Mouse (Mus musculus): ENCODE results near the gene Gm5617. TPM values are rescaled to one million over a fixed set of nuclear protein-coding genes. Genes with fewer than 3 reads are reported as not detected.
"Not testable (repeated sequence)": the region's sequence is repeated elsewhere in the genome, so short reads cannot be mapped to it uniquely, and the experiment has no call there.

Gene Gm5617
- 33.4 and 33.8 TPM in 2 replicates for polyA plus RNA-seq (2016; fragmentation: Nextera tagmentation; extraction: Ambion mirVana)

GRCm38 (mm10) chr9:48494817-48495547 is at the start of gene Gm5617, which contains the start of gene Rbm7:
Gm5617 (plus strand) TSS chr9:48495442.
Rbm7 (minus strand) TSS chr9:48495299.
- Histone ChIP-seq H3K4me1 (replicated peaks) (peaks cover 20% of the 10 kb centered on the region), H3K27ac (ENCODE audit: poor library complexity, severe bottlenecking) (peak within 1 kb of the TSS; percentile 91), H3K27me3 (replicated peaks) (0 out of 2 replicates have a peak, but pooled peaks cover 12% of the 10 kb centered on the region), H3K9me3 (replicated peaks) (no peaks in the 10 kb centered on the region), H3K9ac (peak within 1 kb of the TSS; percentile 96), H3K4me3 (peak within 1 kb of the TSS; percentile 97), H3K36me3 (peaks cover 27% of the 10 kb centered on the region), H3K4me2 (peak within 1 kb of the TSS; percentile 83)
- peak; percentile 100 for ATAC-seq (ENCODE audit: insufficient number of reproducible peaks, low FRiP score)
- 0% methylated on average over 72 of the region's 72 CpGs for WGBS

- H3K4me2 ChIP-seq: no peak overlapping the region
- 30% methylated on average over 5 of the region's 5 CpGs for WGBS
- no peaks in the 10 kb centered on the region for H3K27me3 ChIP-seq (replicated peaks)
- no peaks in the 10 kb centered on the region for H3K36me3 ChIP-seq
- no peak overlapping the region for H3K9ac ChIP-seq
- H3K4me3 ChIP-seq: no peak overlapping the region
- H3K9me3 ChIP-seq (replicated peaks): no peaks in the 10 kb centered on the region
- no peak overlapping the region for H3K27ac ChIP-seq (ENCODE audit: poor library complexity, severe bottlenecking)
- no peak for ATAC-seq (ENCODE audit: insufficient number of reproducible peaks, low FRiP score)
- H3K4me1 ChIP-seq (replicated peaks): no peaks in the 10 kb centered on the region
Measured at GRCm38 (mm10) chr9:48447783-48448209, 47.4 kb upstream of the Gm5617 start.

- no peaks in the 10 kb centered on the region for H3K9me3 ChIP-seq (replicated peaks)
- H3K4me3 ChIP-seq: no peak overlapping the region
- ATAC-seq (ENCODE audit: insufficient number of reproducible peaks, low FRiP score): no peak
- H3K9ac ChIP-seq: no peak overlapping the region
- H3K4me2 ChIP-seq: no peak overlapping the region
- H3K27ac ChIP-seq (ENCODE audit: poor library complexity, severe bottlenecking): no peak overlapping the region
- no peaks in the 10 kb centered on the region for H3K4me1 ChIP-seq (replicated peaks)
- no peaks in the 10 kb centered on the region for H3K36me3 ChIP-seq
- 84% methylated on average over 17 of the region's 17 CpGs for WGBS
- H3K27me3 ChIP-seq (replicated peaks): no peaks in the 10 kb centered on the region
Measured at GRCm38 (mm10) chr9:48450066-48450465, 45.2 kb upstream of the Gm5617 start.

GRCm38 (mm10) chr9:48455961-48456360 is 39.3 kb upstream of the Gm5617 start:
- no peak overlapping the region for H3K4me2 ChIP-seq
- no peak overlapping the region for H3K4me3 ChIP-seq
- no peak overlapping the region for H3K9ac ChIP-seq
- no peak overlapping the region for H3K27ac ChIP-seq (ENCODE audit: poor library complexity, severe bottlenecking)
- 81% methylated on average over 3 of the region's 3 CpGs for WGBS
- H3K9me3 ChIP-seq (replicated peaks): no peaks in the 10 kb centered on the region
- H3K27me3 ChIP-seq (replicated peaks): no peaks in the 10 kb centered on the region
- H3K36me3 ChIP-seq: no peaks in the 10 kb centered on the region
- ATAC-seq (ENCODE audit: insufficient number of reproducible peaks, low FRiP score): peak; percentile 22; the same call in 1 of the 2 replicates
- H3K4me1 ChIP-seq (replicated peaks): no peaks in the 10 kb centered on the region

- ATAC-seq (ENCODE audit: insufficient number of reproducible peaks, low FRiP score): no peak
- Histone ChIP-seq H3K4me2 (no peak overlapping the region), H3K4me3 (no peak overlapping the region), H3K4me1 (replicated peaks) (no peaks in the 10 kb centered on the region), H3K9me3 (replicated peaks) (no peaks in the 10 kb centered on the region), H3K36me3 (no peaks in the 10 kb centered on the region), H3K27ac (ENCODE audit: poor library complexity, severe bottlenecking) (no peak overlapping the region), H3K27me3 (replicated peaks) (no peaks in the 10 kb centered on the region), H3K9ac (no peak overlapping the region)
- WGBS: 56% methylated on average over 3 of the region's 3 CpGs
Measured at GRCm38 (mm10) chr9:48458879-48459278, 36.4 kb upstream of the Gm5617 start.

- no peak for ATAC-seq (ENCODE audit: insufficient number of reproducible peaks, low FRiP score)
- Histone ChIP-seq H3K27me3 (replicated peaks) (no peaks in the 10 kb centered on the region), H3K27ac (ENCODE audit: poor library complexity, severe bottlenecking) (no peak overlapping the region), H3K4me1 (replicated peaks) (no peaks in the 10 kb centered on the region), H3K9ac (no peak overlapping the region), H3K36me3 (no peaks in the 10 kb centered on the region), H3K9me3 (replicated peaks) (no peaks in the 10 kb centered on the region), H3K4me2 (no peak overlapping the region), H3K4me3 (no peak overlapping the region)
- WGBS: 87% methylated on average over 5 of the region's 5 CpGs
Measured at GRCm38 (mm10) chr9:48459391-48459790, 35.9 kb upstream of the Gm5617 start.

- no peaks in the 10 kb centered on the region for H3K4me1 ChIP-seq (replicated peaks)
- H3K9me3 ChIP-seq (replicated peaks): peaks cover 4% of the 10 kb centered on the region; the same call in 1 of the 2 replicates
- H3K27ac ChIP-seq (ENCODE audit: poor library complexity, severe bottlenecking): no peak overlapping the region
- H3K36me3 ChIP-seq: peaks cover 1% of the 10 kb centered on the region; the same call in 1 of the 2 replicates
- H3K4me3 ChIP-seq: no peak overlapping the region
- H3K27me3 ChIP-seq (replicated peaks): no peaks in the 10 kb centered on the region
- H3K9ac ChIP-seq: no peak overlapping the region
- WGBS: 91% methylated on average over 8 of the region's 8 CpGs
- no peak for ATAC-seq (ENCODE audit: insufficient number of reproducible peaks, low FRiP score)
- no peak overlapping the region for H3K4me2 ChIP-seq
Measured at GRCm38 (mm10) chr9:48460720-48461119, 34.5 kb upstream of the Gm5617 start.

- Histone ChIP-seq H3K4me1 (replicated peaks) (no peaks in the 10 kb centered on the region), H3K27ac (ENCODE audit: poor library complexity, severe bottlenecking) (no peak overlapping the region), H3K4me2 (no peak overlapping the region), H3K9me3 (replicated peaks) (peaks cover 5% of the 10 kb centered on the region; the same call in 1 of the 2 replicates), H3K9ac (no peak overlapping the region), H3K4me3 (no peak overlapping the region), H3K27me3 (replicated peaks) (no peaks in the 10 kb centered on the region), H3K36me3 (peaks cover 5% of the 10 kb centered on the region; the same call in 1 of the 2 replicates)
- 90% methylated on average over 3 of the region's 3 CpGs for WGBS
- ATAC-seq (ENCODE audit: insufficient number of reproducible peaks, low FRiP score): no peak
Measured at GRCm38 (mm10) chr9:48461545-48461944, 33.7 kb upstream of the Gm5617 start.

- H3K4me3 ChIP-seq: no peak overlapping the region
- 89% methylated on average over 3 of the region's 3 CpGs for WGBS
- H3K9ac ChIP-seq: no peak overlapping the region
- no peak overlapping the region for H3K4me2 ChIP-seq
- H3K27ac ChIP-seq (ENCODE audit: poor library complexity, severe bottlenecking): no peak overlapping the region
- no peaks in the 10 kb centered on the region for H3K4me1 ChIP-seq (replicated peaks)
- H3K36me3 ChIP-seq: peaks cover 31% of the 10 kb centered on the region
- peaks cover 9% of the 10 kb centered on the region for H3K9me3 ChIP-seq (replicated peaks)
- no peaks in the 10 kb centered on the region for H3K27me3 ChIP-seq (replicated peaks)
- no peak for ATAC-seq (ENCODE audit: insufficient number of reproducible peaks, low FRiP score)
Measured at GRCm38 (mm10) chr9:48465671-48466070, 29.6 kb upstream of the Gm5617 start.

GRCm38 (mm10) chr9:48466804-48467203 is 28.4 kb upstream of the Gm5617 start:
- no peak for ATAC-seq (ENCODE audit: insufficient number of reproducible peaks, low FRiP score)
- peaks cover 9% of the 10 kb centered on the region for H3K9me3 ChIP-seq (replicated peaks)
- no peak overlapping the region for H3K9ac ChIP-seq
- H3K27me3 ChIP-seq (replicated peaks): no peaks in the 10 kb centered on the region
- no peaks in the 10 kb centered on the region for H3K4me1 ChIP-seq (replicated peaks)
- 61% methylated on average over 3 of the region's 3 CpGs for WGBS
- peaks cover 41% of the 10 kb centered on the region for H3K36me3 ChIP-seq
- no peak overlapping the region for H3K4me3 ChIP-seq
- H3K27ac ChIP-seq (ENCODE audit: poor library complexity, severe bottlenecking): no peak overlapping the region
- no peak overlapping the region for H3K4me2 ChIP-seq

- H3K4me2 ChIP-seq; ATAC-seq (ENCODE audit: insufficient number of reproducible peaks, low FRiP score): not testable (repeated sequence)
Measured at GRCm38 (mm10) chr9:48467471-48467870, 27.8 kb upstream of the Gm5617 start.

More at GRCm38 (mm10) chr9:48467471-48467870, 27.8 kb upstream of the Gm5617 start:
- H3K36me3 ChIP-seq: peaks cover 43% of the 10 kb centered on the region
- not testable (repeated sequence) for H3K27me3 ChIP-seq (replicated peaks); H3K4me1 ChIP-seq (replicated peaks); H3K4me3 ChIP-seq; H3K27ac ChIP-seq (ENCODE audit: poor library complexity, severe bottlenecking); H3K9ac ChIP-seq; H3K9me3 ChIP-seq (replicated peaks)
- 99% methylated on average over 5 of the region's 5 CpGs for WGBS

All from heart, embryonic 12.5 days (tissue).